Mouse (Mus musculus): ENCODE results near the gene Btnl2.

Gene Btnl2

DNA sequence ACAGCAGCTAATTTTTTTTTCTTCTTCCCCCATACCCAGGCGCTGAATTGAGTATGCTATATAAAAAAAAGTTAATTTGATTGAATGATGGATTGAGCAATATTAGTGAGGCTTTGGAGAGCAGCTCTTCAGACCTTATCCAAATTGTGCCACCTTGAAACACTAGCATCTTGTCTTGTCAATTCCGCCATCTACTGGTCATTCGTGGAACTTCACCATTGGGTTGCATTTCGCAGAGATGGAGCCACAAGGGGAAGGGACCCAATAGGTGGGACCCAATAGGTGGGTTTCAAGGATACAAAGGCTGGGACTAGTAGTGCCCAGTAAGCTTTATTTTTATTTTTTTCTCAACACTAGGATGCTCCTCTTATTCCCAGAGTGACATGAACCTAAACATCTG, 5.2 kb upstream of the Btnl2 start:
- peak; percentile 15 for DNase-seq

DNA sequence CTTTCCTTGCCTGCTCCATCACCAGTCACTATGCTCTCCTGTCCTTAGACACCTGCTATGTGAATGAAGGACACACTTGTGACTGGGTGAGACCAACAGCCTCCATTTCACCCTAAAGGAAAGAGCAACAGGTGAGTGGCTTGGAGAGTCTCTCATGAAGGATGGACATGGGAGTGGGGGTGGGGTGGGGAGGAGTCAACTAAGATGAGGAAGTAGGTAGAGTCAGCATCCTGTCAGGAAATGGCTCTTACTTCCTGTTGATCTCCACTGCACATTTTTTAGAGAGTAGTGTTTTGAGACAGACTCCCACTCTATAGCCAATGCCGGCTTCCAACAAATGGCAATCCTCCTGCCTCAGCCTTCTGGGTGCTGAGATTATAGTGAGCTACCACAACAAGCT, 318 bp downstream of the Btnl2 start:
- DNase-seq: no peak

DNA sequence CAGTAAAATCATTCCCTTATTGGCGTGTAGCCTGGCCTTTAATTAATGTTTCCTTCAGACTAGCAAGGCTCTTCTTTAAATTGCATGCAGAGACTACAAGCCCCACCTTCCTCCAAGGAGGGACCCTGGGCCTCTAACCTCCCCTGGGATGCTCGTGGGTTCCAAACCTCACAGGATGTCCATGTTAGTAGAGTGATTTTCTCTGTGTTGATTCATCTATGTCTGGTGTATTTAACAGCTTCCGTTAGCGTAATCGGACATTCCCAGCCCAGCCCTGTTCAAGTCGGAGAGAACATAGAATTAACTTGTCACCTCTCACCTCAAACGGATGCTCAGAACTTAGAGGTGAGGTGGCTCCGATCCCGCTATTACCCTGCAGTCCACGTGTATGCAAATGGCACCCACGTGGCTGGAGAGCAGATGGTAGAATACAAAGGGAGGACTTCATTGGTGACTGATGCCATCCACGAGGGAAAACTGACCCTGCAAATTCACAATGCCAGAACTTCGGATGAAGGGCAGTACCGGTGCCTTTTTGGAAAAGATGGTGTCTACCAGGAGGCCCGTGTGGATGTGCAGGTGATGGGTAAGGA, 8.4 kb downstream of the Btnl2 start:
- DNase-seq: no peak

DNA sequence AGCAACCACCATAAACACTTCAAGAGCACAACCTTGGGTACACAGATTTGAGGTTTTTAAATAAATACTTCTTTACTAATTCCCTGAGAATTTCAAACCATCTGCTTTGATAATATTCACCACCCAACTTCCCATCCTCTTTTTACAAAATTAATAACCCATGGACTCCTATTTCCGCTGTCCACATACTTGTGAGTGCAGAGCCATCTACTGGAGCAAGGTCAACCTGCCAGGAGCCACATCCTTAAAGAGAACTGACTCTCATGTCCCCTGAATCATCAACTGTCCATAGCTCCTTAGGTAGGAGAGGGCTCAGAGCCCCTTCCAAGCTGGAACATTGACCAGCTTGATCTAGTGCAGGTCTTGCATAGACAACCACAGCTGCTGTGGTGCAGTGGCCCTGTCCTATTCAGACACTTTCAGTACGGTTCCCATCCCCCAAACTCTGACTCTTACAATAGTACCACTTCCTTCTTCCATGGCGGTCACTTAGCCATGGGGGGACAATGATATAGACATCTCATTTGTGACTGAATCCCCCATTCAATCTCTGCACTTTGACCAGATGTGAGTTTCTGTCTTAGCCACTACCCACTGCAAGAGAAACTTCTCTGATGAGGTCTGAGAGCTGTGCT, 9.2 kb downstream of the Btnl2 start:
- no peak for DNase-seq

GRCm38 (mm10) chr17:34365031-34365430, 10.4 kb downstream of the Btnl2 start:
- no peak for DNase-seq

GRCm38 (mm10) chr17:34370563-34370962, 15.9 kb downstream of the Btnl2 start:
- no peak for DNase-seq

DNA sequence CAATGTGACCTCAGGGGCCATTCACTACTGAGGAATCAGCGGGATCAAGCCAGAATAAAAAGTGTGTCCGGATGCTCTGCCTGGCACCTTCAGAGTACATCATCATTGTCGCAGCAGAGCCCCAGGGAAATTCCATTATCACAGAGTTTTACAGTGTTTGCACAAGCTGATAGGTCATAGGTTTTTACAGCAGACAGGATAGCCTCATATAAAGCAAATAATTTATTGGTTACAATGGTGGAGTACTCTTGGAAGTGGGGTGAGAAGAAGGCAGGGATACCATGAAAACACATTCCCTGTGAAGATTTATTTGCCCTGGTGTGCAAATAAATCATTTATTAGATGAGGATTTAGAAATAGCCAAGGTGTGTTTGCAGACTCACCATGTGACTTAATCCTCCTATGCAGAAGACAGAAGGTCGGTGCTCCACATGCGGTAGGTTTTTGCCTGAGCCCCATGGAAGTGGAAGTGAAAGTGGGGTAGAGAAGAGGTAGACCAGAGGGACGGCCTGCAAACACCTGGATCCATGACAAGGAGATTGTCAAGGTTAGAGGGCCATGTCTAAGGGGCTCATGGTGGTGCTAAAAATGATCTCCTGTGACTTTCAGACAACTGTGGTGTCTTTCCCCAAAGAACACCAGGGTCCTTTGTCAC, 18.6 kb downstream of the Btnl2 start:
- DNase-seq: no peak

DNA sequence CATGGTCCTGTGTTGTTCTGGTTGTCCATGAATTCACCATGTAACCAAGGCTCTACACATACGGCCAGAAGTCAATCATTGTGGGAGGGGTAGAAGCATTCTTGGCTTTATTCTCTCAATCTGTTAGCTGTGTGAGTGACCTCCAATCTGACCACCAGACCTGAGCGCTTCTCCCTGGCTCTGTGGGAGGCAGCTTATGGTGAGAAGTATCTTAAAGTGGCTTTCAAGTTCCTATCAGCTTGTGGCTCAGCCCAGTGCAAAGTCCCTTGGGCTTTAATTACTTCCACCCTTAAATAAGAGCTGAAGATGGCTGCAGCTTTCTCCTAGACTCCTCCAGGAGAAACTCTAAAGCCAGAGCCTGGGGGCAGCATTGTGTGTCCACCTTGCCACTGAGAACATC, 22.2 kb downstream of the Btnl2 start, which contains the start of gene Btnl1:
TSS of gene Btnl1 (plus strand) at position 286 of the 400 bp plus-strand sequence.
- DNase-seq: no peak

DNA sequence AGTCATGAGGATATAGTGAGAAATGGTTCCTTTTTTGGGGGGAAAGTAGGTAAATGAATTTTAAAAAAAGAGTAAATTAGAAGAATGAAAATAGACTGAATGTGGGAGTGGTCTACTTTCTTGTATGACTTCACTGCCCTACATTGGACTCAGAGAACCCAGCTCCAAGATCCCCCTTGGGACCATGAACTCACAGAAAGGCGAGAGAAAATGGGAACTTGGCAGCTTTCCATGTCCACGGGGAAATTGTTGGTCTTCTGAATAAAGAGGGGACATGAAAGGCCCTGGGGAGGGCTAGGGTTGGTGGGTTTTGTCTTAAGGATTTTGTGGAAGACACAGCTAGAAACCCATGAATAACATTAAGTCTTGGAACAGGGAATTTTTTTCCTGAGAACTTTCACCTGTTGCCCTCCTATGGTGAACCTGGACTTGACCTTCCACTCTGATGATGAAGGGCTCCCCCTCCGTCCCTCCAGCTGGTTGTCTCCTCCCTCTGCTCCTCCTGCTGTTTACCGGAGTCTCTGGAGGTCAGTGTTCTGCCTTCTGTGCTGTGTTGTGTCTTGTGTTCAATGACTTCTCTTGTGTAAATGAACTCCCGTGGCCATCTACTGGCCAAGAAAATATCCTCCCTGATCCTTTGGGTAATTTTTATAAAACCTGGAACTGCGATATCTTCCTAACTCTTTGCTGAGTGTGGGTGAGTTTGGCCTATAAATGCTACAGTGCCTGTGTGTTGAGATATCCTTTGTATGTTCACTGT, 23.0 kb downstream of the Btnl2 start:
- DNase-seq: no peak

DNA sequence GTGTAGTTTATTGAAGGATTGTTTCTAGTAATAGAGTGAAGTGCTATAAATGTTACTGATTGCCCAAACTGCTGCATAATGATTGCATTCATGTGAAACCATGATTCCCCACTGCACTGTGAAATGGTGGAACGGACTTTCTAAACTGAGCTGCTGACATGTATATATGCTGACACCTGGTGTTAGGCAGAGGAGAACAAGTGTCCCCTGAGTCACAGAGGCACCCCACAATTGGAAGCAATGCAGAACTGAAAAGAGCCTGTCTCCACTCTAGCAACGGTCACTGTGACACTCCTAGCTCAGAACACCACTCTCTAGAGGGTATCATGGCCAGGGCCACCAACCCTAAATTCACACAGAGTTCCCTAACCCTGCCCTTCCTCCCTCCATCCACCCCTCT, 24.1 kb downstream of the Btnl2 start:
- no peak for DNase-seq

DNA sequence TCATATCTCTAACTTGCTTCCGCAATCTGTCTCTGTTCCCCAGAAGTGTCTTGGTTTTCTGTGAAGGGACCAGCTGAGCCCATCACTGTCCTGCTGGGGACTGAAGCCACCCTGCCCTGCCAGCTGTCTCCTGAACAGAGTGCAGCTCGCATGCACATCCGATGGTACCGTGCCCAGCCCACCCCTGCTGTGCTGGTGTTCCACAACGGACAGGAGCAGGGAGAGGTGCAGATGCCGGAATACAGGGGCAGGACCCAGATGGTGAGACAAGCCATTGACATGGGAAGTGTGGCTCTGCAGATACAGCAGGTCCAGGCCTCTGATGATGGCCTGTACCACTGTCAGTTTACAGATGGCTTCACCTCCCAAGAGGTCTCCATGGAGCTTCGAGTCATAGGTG, 24.8 kb downstream of the Btnl2 start:
- DNase-seq: no peak

DNA sequence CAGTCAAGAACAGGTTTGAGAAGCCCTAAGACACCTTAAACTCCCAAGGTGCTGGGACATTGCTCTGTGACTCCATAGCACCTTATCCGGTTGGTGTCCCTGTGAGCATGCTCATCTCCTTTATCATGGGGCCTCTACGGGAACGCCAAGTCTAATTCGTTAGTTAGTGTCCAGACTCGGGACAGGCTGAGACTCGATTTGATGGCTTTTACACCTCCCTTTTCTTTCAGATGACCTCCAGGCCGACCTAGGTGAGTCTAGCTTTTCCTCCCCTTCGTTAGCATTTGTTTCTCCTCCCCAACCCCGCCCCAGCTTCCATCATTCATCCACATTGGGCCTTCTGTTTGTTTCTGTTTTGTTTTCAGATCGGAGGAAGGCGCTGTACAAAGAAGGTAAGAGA, 27.3 kb downstream of the Btnl2 start:
- DNase-seq: no peak

DNA sequence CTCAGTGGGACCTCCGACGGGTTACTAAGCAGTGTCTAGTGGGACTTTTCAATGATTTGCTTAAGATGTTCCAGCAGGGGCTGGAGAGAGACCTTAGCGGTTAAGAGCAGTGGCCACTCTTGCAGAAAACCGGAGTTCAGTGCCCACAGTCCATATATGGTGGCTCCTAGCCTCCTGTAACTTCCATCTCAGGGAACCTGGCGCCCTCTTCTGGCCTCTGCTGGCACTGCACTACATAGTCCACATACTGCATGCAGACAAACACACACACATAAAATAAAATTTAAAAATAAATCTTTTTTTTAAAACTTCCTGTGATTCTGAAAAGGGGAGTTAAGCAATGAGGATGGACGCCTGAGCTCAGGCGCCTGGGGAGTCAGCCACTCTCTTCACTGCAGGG, 28.6 kb downstream of the Btnl2 start:
- no peak for DNase-seq

DNA sequence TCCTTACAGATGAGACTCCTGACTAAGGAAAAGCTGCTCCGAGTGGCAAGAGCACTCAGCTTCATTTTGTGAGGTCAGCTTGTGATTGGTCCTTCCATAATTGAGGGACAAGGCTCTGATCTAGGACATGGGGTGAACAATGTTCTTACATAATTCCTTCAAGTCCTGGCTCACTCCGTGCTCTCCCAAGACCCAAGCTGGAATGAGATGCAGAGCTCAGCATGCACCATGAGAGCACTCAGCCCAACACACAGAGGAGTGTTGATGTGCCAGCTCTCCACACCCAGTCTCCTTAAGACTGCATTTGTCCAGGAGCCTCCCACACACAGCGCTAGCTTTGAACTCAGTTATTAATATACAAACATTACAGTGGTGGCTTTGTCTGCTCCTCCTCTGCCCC, 30.1 kb downstream of the Btnl2 start:
- no peak for DNase-seq

- DNase-seq: no peak
Observed at GRCm38 (mm10) chr17:34386656-34387055, 32.0 kb downstream of the Btnl2 start.

DNA sequence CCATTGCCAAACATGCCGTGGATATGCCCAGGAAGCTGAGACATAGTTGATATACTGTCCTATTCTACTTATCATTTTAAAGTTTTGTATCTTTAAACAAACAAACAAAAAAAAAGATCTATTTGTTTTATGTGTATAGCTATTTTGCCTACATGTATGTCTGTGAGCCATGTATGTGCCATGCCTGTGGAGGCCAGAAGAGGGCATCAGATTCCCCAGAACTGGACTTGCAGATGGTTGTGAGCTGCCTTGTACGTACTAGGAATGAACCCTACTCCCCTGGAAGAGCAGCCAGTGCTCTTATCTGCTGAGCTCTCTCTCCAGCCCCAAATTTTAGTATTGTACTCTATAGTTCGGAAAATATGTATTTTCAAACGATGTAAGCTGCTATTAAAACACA, 33.9 kb downstream of the Btnl2 start:
- peak; percentile 21 for DNase-seq

DNA sequence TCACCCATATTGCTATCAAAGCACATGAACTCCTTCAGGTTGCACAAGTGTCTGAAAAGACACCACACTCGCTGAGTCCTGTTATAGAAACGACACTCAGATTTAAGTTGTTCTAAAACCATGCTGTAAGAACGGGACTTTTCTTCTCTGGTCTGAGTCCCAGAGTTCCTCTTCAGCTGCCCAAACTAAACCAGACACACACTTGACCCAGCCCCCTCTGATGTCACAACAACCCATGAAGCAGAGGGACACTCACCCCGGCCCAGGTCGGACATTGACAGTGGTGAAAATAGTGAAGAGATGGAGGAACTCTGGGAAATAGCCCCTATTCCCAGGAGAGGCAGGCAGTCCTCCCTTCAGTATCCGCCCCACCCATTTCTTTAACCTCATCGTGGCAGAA, 36.9 kb downstream of the Btnl2 start:
- no peak for DNase-seq

DNA sequence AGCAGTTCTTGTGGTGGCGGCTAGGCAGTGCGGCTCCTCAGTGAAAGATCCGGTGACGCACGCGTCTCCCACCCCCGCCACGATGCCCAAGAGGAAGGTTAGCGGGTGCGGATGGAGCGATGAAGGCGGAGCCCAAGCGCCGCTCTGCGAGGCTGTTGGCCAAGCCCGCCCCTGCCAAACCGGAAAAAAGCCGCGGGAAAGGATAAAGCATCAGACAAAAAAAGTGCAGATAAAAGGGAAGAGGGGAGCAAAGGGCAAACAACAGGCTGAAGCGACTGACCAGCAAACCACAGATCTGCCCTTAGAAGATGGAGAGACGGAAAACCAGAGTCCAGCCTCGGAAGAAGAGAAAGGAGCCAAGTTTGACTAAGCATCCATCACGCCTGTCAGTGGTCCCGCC, 37.7 kb downstream of the Btnl2 start:
- no peak for DNase-seq

DNA sequence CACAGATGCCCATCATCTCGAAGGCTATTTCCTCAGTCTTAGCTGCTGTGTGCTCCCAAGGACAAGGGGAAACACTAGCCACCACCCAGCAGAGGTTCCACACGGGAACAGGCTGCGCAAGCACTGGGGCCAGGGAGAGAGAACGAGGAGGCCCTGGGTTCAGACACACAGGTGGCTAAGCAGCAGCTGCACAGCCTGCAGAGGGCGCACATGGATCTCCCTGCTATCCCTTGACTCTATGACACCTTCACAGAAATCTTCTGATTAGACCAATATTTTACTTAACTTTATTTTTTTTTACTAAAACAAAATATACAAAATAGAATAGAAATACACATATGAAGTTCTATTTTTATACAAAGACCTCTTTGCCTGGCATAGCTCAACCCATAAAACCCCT, 42.7 kb downstream of the Btnl2 start:
- no peak for DNase-seq

- DNase-seq: peak; percentile 53
Observed at GRCm38 (mm10) chr17:34398058-34398710, 43.6 kb downstream of the Btnl2 start.

GRCm38 (mm10) chr17:34398711-34399393, 44.2 kb downstream of the Btnl2 start, which contains the start of gene BC051142:
TSS of gene BC051142 (plus strand) at chr17:34398820.
- peak; percentile 92 for DNase-seq

DNA sequence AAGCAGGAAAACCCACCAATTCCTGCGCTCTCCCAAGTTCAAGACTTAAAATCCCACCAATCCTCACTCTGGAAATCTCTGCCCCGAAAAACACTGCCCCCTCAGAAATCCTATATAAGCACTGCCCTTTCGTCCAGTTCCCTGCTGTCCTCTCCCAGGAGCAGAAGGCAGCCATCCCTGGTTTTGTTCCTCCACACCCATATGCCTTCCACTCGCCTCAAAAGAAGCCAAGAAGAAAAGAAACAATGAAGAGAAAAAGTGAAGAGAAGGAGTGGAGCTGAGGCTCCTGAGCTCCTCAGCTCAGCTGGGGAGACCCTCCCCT, 44.7 kb downstream of the Btnl2 start:
- peak; percentile 21 for DNase-seq

DNA sequence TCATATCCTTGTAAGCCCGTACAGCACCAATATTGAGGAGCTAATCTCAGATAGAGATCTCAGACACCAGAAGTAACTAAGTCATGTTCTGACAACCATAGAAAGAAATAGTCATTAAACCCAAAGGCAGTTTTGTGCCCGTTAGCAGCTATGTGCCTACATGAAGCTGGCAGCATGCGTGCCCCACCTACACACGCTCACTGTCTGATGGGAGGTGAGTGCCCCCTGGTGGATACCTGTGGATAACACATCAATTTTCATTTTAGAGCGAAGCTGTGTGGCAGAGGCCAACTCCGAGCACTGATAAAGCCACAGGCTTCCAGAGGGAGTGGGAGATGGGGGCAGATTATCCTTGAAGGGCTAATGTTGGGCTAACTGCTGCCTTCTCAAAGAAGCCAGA, 56.5 kb downstream of the Btnl2 start:
- DNase-seq: peak; percentile 51
